Mouse (Mus musculus) mouse trophoblast stem cell (cell line): ENCODE measurements around the gene 4932429P05Rik.

Experiments
- in situ Hi-C, 2 experiments: fragments of 300-500 bp; cut with MseI, MboI; formaldehyde crosslinking; loops; 2 replicates in 1 of 2; 3 replicates in 1 of 2; pipeline ENCODE4 v1.15.1; 2025

Gene 4932429P05Rik

GRCm38 (mm10) chrX:89751968-89752367 is at the start of gene 4932429P05Rik:
TSS of gene 4932429P05Rik (plus strand) at chrX:89752268.
- in situ Hi-C loops, result no loop called here
